In the genomic region with DNA sequence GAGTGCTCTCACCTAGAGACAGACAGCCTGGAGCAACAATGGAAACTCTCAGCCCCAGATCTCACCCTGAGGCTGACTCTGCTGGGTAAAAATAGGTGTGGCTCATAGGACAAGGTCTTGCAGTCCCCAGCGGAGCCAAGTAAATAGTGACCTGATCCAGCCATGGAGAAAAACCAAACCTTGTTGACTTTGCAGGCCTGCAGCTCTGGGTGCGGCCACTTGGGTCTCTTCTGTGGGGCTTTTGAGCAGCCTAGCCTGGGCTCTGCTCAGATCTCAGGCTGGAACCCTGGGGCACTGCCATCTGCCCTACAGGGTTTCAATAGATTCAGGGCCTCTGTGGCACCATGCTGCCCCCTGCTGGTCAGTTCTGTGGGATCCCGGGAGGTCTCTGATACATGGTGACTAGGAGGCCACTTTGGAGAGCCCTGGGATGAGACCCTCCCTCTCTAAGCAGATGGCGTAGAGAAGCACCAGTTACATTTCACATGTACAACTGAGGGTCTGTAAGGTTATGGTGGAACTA, we compare ENCODE assay signal across 8 mouse cellular contexts. TPM values are rescaled to one million over a fixed set of nuclear protein-coding genes. Genes with fewer than 3 reads are reported as not detected.
A peak's percentile ranks its signal among the peaks of the same experiment; 100 is the strongest.
DNase-seq lines count a peak whose midpoint lies in the region; ATAC-seq and TF ChIP-seq lines count a peak whose summit lies in the region.

No protein-coding gene starts in this region.

- peak; percentile 83 for TF ChIP-seq CTCF in brain, embryonic 14.5 days (IDR thresholded peaks at IDR 0.05; ENCODE audit: borderline replicate concordance, extremely low read depth, insufficient read depth, insufficient read length)
- peak; percentile 92 for TF ChIP-seq CTCF in kidney, postnatal 0 days (IDR thresholded peaks at IDR 0.05; ENCODE audit: low read depth)

- H3K27me3 ChIP-seq in heart, embryonic 13.5 days (replicated peaks) = no peaks in the 10 kb centered on the region
- no peaks in the 10 kb centered on the region for H3K27me3 ChIP-seq in kidney, postnatal 0 days (ENCODE audit: insufficient read depth, low read length)
- H3K27me3 ChIP-seq in liver, embryonic 11.5 days (replicated peaks; ENCODE audit: control insufficient read depth, insufficient read depth, low read length) = no peaks in the 10 kb centered on the region
- H3K27me3 ChIP-seq in neural tube, embryonic 11.5 days (ENCODE audit: control insufficient read depth, insufficient read depth, low read length) = no peaks in the 10 kb centered on the region
- no peaks in the 10 kb centered on the region for H3K27me3 ChIP-seq in stomach, embryonic 16.5 days (ENCODE audit: control insufficient read depth, insufficient read depth, low read length)

- no peaks in the 10 kb centered on the region for H3K9me3 ChIP-seq in heart, embryonic 13.5 days
- no peaks in the 10 kb centered on the region for H3K9me3 ChIP-seq in kidney, postnatal 0 days (replicated peaks; ENCODE audit: low read length)
- H3K9me3 ChIP-seq in liver, embryonic 11.5 days (ENCODE audit: control insufficient read depth, low read length) = no peaks in the 10 kb centered on the region
- H3K9me3 ChIP-seq in neural tube, embryonic 11.5 days (ENCODE audit: control insufficient read depth, low read length) = no peaks in the 10 kb centered on the region
- no peaks in the 10 kb centered on the region for H3K9me3 ChIP-seq in stomach, embryonic 16.5 days (replicated peaks; ENCODE audit: control insufficient read depth, low read length)

- peak; percentile 86 for DNase-seq in 3T3-L1 (ENCODE audit: low read depth, low spot score)
- peak; percentile 76 for DNase-seq in brain, embryonic 14.5 days (ENCODE audit: low read depth)
- peak; percentile 72 for DNase-seq in kidney, postnatal 0 days (ENCODE audit: low spot score)
- DNase-seq in liver, embryonic 11.5 days (ENCODE audit: low spot score) = peak; percentile 74
- DNase-seq in neural tube, embryonic 11.5 days (ENCODE audit: low spot score) = peak; percentile 85

- H3K4me1 ChIP-seq in heart, embryonic 13.5 days = peaks cover 6% of the 10 kb centered on the region; the same call in 1 of the 2 replicates
- no peaks in the 10 kb centered on the region for H3K4me1 ChIP-seq in kidney, postnatal 0 days (replicated peaks; ENCODE audit: insufficient read depth, low read length)
- H3K4me1 ChIP-seq in liver, embryonic 11.5 days (replicated peaks; ENCODE audit: control insufficient read depth, insufficient read depth, low read length) = no peaks in the 10 kb centered on the region
- H3K4me1 ChIP-seq in neural tube, embryonic 11.5 days (ENCODE audit: control insufficient read depth, insufficient read depth, low read length) = no peaks in the 10 kb centered on the region
- no peaks in the 10 kb centered on the region for H3K4me1 ChIP-seq in stomach, embryonic 16.5 days (ENCODE audit: control insufficient read depth, insufficient read depth, low read length)

- H3K36me3 ChIP-seq in heart, embryonic 13.5 days = no peaks in the 10 kb centered on the region
- H3K36me3 ChIP-seq in kidney, postnatal 0 days (ENCODE audit: insufficient read depth, low read length) = no peaks in the 10 kb centered on the region
- H3K36me3 ChIP-seq in liver, embryonic 11.5 days (ENCODE audit: control insufficient read depth, insufficient read depth, low read length) = no peaks in the 10 kb centered on the region
- H3K36me3 ChIP-seq in neural tube, embryonic 11.5 days (ENCODE audit: control insufficient read depth, insufficient read depth, low read length) = no peaks in the 10 kb centered on the region
- no peaks in the 10 kb centered on the region for H3K36me3 ChIP-seq in stomach, embryonic 16.5 days (ENCODE audit: control insufficient read depth, insufficient read depth, low read length)

- 28% methylated on average over 4 of the region's 4 CpGs for WGBS in heart, embryonic 13.5 days
- WGBS in kidney, postnatal 0 days = 46% methylated on average over 4 of the region's 4 CpGs
- 28% methylated on average over 4 of the region's 4 CpGs for WGBS in liver, embryonic 11.5 days
- WGBS in neural tube, embryonic 11.5 days = 43% methylated on average over 4 of the region's 4 CpGs
- WGBS in stomach, embryonic 16.5 days = 30% methylated on average over 4 of the region's 4 CpGs

- TF ChIP-seq POLR2A in brain, embryonic 14.5 days (IDR thresholded peaks at IDR 0.05; ENCODE audit: borderline replicate concordance, extremely low read depth, insufficient read depth, insufficient read length, poor library complexity, severe bottlenecking) = no peak

- H3K4me3 ChIP-seq in heart, embryonic 13.5 days = no peak overlapping the region
- no peak overlapping the region for H3K4me3 ChIP-seq in kidney, postnatal 0 days (replicated peaks; ENCODE audit: low read depth, low read length)
- H3K4me3 ChIP-seq in liver, embryonic 11.5 days (ENCODE audit: low read depth, low read length) = no peak overlapping the region
- H3K4me3 ChIP-seq in neural tube, embryonic 11.5 days (ENCODE audit: low read depth, low read length) = no peak overlapping the region
- no peak overlapping the region for H3K4me3 ChIP-seq in stomach, embryonic 16.5 days (replicated peaks; ENCODE audit: low read length)

- no peak overlapping the region for H3K27ac ChIP-seq in heart, embryonic 13.5 days (replicated peaks)
- H3K27ac ChIP-seq in kidney, postnatal 0 days = no peak overlapping the region
- H3K27ac ChIP-seq in liver, embryonic 11.5 days (ENCODE audit: low read depth, low read length) = no peak overlapping the region
- no peak overlapping the region for H3K27ac ChIP-seq in neural tube, embryonic 11.5 days (ENCODE audit: low read depth, low read length)
- no peak overlapping the region for H3K27ac ChIP-seq in stomach, embryonic 16.5 days (ENCODE audit: low read length)

- peak overlapping the region; percentile 14; the same call in 1 of the 2 replicates for H3K9ac ChIP-seq in heart, embryonic 13.5 days
- H3K9ac ChIP-seq in kidney, postnatal 0 days (ENCODE audit: low read depth, low read length) = no peak overlapping the region
- no peak overlapping the region for H3K9ac ChIP-seq in liver, embryonic 11.5 days (ENCODE audit: low read depth, low read length)
- no peak overlapping the region for H3K9ac ChIP-seq in neural tube, embryonic 11.5 days (ENCODE audit: low read length)
- no peak overlapping the region for H3K9ac ChIP-seq in stomach, embryonic 16.5 days (ENCODE audit: low read length)

- ATAC-seq in erythroid progenitor cell, adult 5-6 weeks (replicated peaks; ENCODE audit: low FRiP score, poor library complexity, severe bottlenecking) = 0 out of 2 replicates have a peak, but pooled peaks have one; percentile 42
- ATAC-seq in heart, embryonic 13.5 days (ENCODE audit: extremely low read depth, insufficient number of reproducible peaks, low FRiP score, low TSS enrichment) = 0 out of 2 replicates have a peak, but pooled peaks have one; percentile 14
- ATAC-seq in kidney, postnatal 0 days (replicated peaks; ENCODE audit: low FRiP score, low read depth) = peak; percentile 88
- ATAC-seq in liver, embryonic 11.5 days (replicated peaks; ENCODE audit: low FRiP score) = peak; percentile 69
- ATAC-seq in neural tube, embryonic 11.5 days (ENCODE audit: insufficient read depth, low FRiP score, low TSS enrichment) = peak; percentile 69
- peak; percentile 89 for ATAC-seq in stomach, embryonic 16.5 days (ENCODE audit: insufficient read depth, low FRiP score)

- no peak overlapping the region for H3K4me2 ChIP-seq in heart, embryonic 13.5 days
- no peak overlapping the region for H3K4me2 ChIP-seq in kidney, postnatal 0 days (ENCODE audit: low read length)
- H3K4me2 ChIP-seq in liver, embryonic 11.5 days = no peak overlapping the region
- no peak overlapping the region for H3K4me2 ChIP-seq in neural tube, embryonic 11.5 days (ENCODE audit: low read depth)
- no peak overlapping the region for H3K4me2 ChIP-seq in stomach, embryonic 16.5 days (ENCODE audit: low read depth, low read length)

RNA-seq across cellular contexts. Expression of gene Aldh1l1, which starts 28.7 kb away (rescaled TPM):
- polyA plus RNA-seq in brain, embryonic 14.5 days (2012; rRNA removed) = 20.4 and 33.6 TPM in 2 replicates
- total RNA-seq in erythroid progenitor cell, adult 5-6 weeks (2015; ENCODE audit: low replicate concordance) = 1.1 TPM in 1 of 2 replicates, not detected in the other
- total RNA-seq in erythroid progenitor cell, adult 5-6 weeks (2017; ENCODE audit: low replicate concordance) = 1.8 TPM in 1 of 2 replicates, not detected in the other
- 1.1 and 1.5 TPM in 2 replicates for polyA plus RNA-seq in heart, embryonic 13.5 days (2015; fragmentation: Nextera tagmentation; extraction: Ambion mirVana)
- polyA plus RNA-seq in kidney, postnatal 0 days (2015; fragmentation: Nextera tagmentation; extraction: Ambion mirVana) = 42.8 and 47.1 TPM in 2 replicates
- polyA plus RNA-seq in liver, embryonic 11.5 days (2014; fragmentation: Nextera tagmentation; extraction: Ambion mirVana) = 6.5 and 6.6 TPM in 2 replicates
- 0.97 and 2.7 TPM in 2 replicates for polyA plus RNA-seq in neural tube, embryonic 11.5 days (2014; fragmentation: Nextera tagmentation; extraction: Ambion mirVana)
- 13.1 and 14.9 TPM in 2 replicates for polyA plus RNA-seq in stomach, embryonic 16.5 days (2015; fragmentation: Nextera tagmentation; extraction: Ambion mirVana)

RNA-seq across cellular contexts. Expression of gene Klf15, which starts 52.6 kb away (rescaled TPM):
- polyA plus RNA-seq in brain, embryonic 14.5 days (2012; rRNA removed) = 11.8 and 12.6 TPM in 2 replicates
- not detected in 2 replicates for total RNA-seq in erythroid progenitor cell, adult 5-6 weeks (2015; ENCODE audit: low replicate concordance)
- total RNA-seq in erythroid progenitor cell, adult 5-6 weeks (2017; ENCODE audit: low replicate concordance) = 0.08 and 0.39 TPM in 2 replicates
- polyA plus RNA-seq in heart, embryonic 13.5 days (2015; fragmentation: Nextera tagmentation; extraction: Ambion mirVana) = 5.8 and 7.9 TPM in 2 replicates
- polyA plus RNA-seq in kidney, postnatal 0 days (2015; fragmentation: Nextera tagmentation; extraction: Ambion mirVana) = 17.1 and 20.8 TPM in 2 replicates
- 10.6 and 12.3 TPM in 2 replicates for polyA plus RNA-seq in liver, embryonic 11.5 days (2014; fragmentation: Nextera tagmentation; extraction: Ambion mirVana)
- polyA plus RNA-seq in neural tube, embryonic 11.5 days (2014; fragmentation: Nextera tagmentation; extraction: Ambion mirVana) = 3.1 and 3.2 TPM in 2 replicates
- 8.8 and 10.2 TPM in 2 replicates for polyA plus RNA-seq in stomach, embryonic 16.5 days (2015; fragmentation: Nextera tagmentation; extraction: Ambion mirVana)

Comparison
In these comparisons a context has a peak if more than half of its experiments do, and no peak if none do; other contexts are left out.
1. ATAC-seq: peak in every context shown above with its lines; median percentile 89 in stomach, embryonic 16.5 days; 88 in kidney, postnatal 0 days; 69 in liver, embryonic 11.5 days; 69 in neural tube, embryonic 11.5 days; 42 in erythroid progenitor cell, adult 5-6 weeks; 14 in heart, embryonic 13.5 days.